Mouse (Mus musculus) heart, adult 10 weeks (tissue): Measurements from ENCODE around the gene Atp8b3. TPM values are rescaled to one million over a fixed set of nuclear protein-coding genes. Genes with fewer than 3 reads are reported as not detected.

Source experiments
- polyA plus RNA-seq: library from polyadenylated mRNA; stranded (reverse); fragments of 350-450 nt; fragmentation: Illumina TruSeq; extraction: RNeasy Lipid Tissue Mini Kit (QIAGEN cat#74804); gene quantifications from one replicate; pipeline ENCODE4 v1.2.3, GENCODE M21; 2014; ENCODE audit warnings: low read depth, low replicate concordance

The Atp8b3 gene
- not detected for polyA plus RNA-seq

GRCm38 (mm10) chr10:80538710-80539394 is at the start of gene Atp8b3:
Gene Atp8b3 (minus strand): TSS chr10:80539124.

GRCm38 (mm10) chr10:80577195-80578130 is 38.5 kb upstream of the Atp8b3 start, which contains the start of gene Klf16:
Gene Klf16 (minus strand): TSS chr10:80577321.

DNA sequence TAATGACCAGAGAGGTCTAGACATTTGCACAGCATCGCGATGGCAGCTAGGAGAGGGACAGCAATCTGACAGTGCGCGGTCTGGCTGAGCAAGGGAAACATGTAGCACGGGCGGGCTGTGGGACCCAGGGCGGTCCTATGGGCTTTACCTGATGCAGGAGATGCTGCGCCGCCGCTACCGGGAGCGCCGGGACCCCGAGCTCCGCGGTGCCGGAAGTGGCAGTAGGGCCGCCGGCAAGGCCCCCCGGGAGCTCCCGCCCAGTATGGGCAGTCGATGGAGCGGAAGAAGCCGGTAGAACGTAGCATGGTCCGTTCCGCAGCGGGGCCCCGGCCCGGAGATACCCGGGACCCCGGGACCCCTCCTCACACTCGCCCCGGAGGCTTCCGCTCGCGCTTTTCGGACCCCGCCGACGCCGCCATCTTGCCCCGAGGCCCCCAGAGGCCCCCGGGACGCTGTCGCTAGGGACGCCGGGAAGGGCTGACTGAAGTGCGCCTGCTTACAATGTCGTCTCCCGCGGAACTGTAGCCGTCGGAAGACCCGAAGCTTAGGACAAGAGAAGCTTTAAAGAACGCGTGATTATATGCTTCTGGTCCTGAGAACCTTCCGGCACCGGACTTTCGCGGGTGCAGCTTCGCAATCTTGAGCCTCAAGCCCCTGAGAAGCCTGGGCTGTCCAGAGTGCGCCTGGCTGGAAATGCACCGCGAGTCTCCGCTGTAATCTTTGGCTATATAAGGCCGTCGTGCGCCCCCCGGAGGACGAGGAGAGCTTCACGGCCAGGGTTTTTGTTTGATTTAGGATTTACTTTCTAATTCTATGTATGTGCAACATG is 22.4 kb upstream of the Atp8b3 start, which contains the start of gene Rexo1:
Gene Rexo1, minus strand, starts transcription at position 445 of the 829 bp plus-strand sequence.

GRCm38 (mm10) chr10:80494732-80495131 is 44.2 kb downstream of the Atp8b3 start, which contains the start of gene Onecut3:
Gene Onecut3 (plus strand): TSS chr10:80494835.

Other genes with a start within 250 kb of the Atp8b3 start
- gene Rps15, start 246.7 kb downstream of the Atp8b3 start, polyA plus RNA-seq: 1,202 TPM
- 2.0 TPM for gene Apc2, start 243.1 kb downstream of the Atp8b3 start, polyA plus RNA-seq
- 22.7 TPM for gene 2310011J03Rik, start 218.6 kb downstream of the Atp8b3 start, polyA plus RNA-seq
- 2.2 TPM for gene Pcsk4, start 209.6 kb downstream of the Atp8b3 start, polyA plus RNA-seq
- gene Reep6, start 209.2 kb downstream of the Atp8b3 start, polyA plus RNA-seq: 3.4 TPM
- gene Adamtsl5, start 190.7 kb downstream of the Atp8b3 start, polyA plus RNA-seq: 64.4 TPM
- gene Plk5, start 182.7 kb downstream of the Atp8b3 start, polyA plus RNA-seq: 3.1 TPM
- gene Mex3d, start 151.5 kb downstream of the Atp8b3 start, polyA plus RNA-seq: 6.2 TPM
- 93.3 TPM for gene Mbd3, start 139.6 kb downstream of the Atp8b3 start, polyA plus RNA-seq
- gene Uqcr11, start 132.3 kb downstream of the Atp8b3 start, polyA plus RNA-seq: 2,281 TPM
- 17.6 TPM for gene Tcf3, start 105.5 kb downstream of the Atp8b3 start, polyA plus RNA-seq
- gene Onecut3, start 44.3 kb downstream of the Atp8b3 start, polyA plus RNA-seq: 0.08 TPM
- 12.6 TPM for gene Rexo1, start 22.4 kb upstream of the Atp8b3 start, polyA plus RNA-seq
- 4.1 TPM for gene Klf16, start 38.2 kb upstream of the Atp8b3 start, polyA plus RNA-seq
- gene Abhd17a, start 51.2 kb upstream of the Atp8b3 start, polyA plus RNA-seq: 36.9 TPM
- gene Scamp4, start 63.7 kb upstream of the Atp8b3 start, polyA plus RNA-seq: 35.7 TPM
- 1.7 TPM for gene Adat3, start 63.8 kb upstream of the Atp8b3 start, polyA plus RNA-seq
- 0.50 TPM for gene Gm49322, start 66.9 kb upstream of the Atp8b3 start, polyA plus RNA-seq
- 87.7 TPM for gene Csnk1g2, start 83.7 kb upstream of the Atp8b3 start, polyA plus RNA-seq
- 42.0 TPM for gene Btbd2, start 117.9 kb upstream of the Atp8b3 start, polyA plus RNA-seq
- 159 TPM for gene Mknk2, start 139.0 kb upstream of the Atp8b3 start, polyA plus RNA-seq
- 5.6 TPM for gene Mob3a, start 162.9 kb upstream of the Atp8b3 start, polyA plus RNA-seq
- 17.2 TPM for gene Izumo4, start 163.1 kb upstream of the Atp8b3 start, polyA plus RNA-seq
- gene Ap3d1, start 203.1 kb upstream of the Atp8b3 start, polyA plus RNA-seq: 44.0 TPM
- 36.2 TPM for gene Dot1l, start 216.1 kb upstream of the Atp8b3 start, polyA plus RNA-seq